25 mouse cellular contexts compared by ENCODE assay signal in genomic region chr17:34746531-34746930, GRCm38 (mm10). TPM values are rescaled to one million over a fixed set of nuclear protein-coding genes. Genes with fewer than 3 reads are reported as not detected.
"Had no signal": no experiment of that assay in that cellular context is flagged by ENCODE, and none has a peak within 500 bp of the region (broad histone marks: within the 10 kb centered on the region; RNA-seq: fewer than 3 reads in every experiment).

No protein-coding gene starts in this region.

- H3K9ac ChIP-seq: liver, embryonic 13.5 days; neural tube, embryonic 12.5 days; neural tube, embryonic 15.5 days; stomach, embryonic 15.5 days had no signal

- H3K36me3 ChIP-seq: liver, embryonic 13.5 days; neural tube, embryonic 12.5 days; neural tube, embryonic 15.5 days; stomach, embryonic 15.5 days had no signal

- H3K4me3 ChIP-seq: liver, embryonic 13.5 days; neural tube, embryonic 12.5 days; neural tube, embryonic 15.5 days; stomach, embryonic 15.5 days had no signal

- H3K4me2 ChIP-seq: liver, embryonic 13.5 days; midbrain, embryonic 11.5 days; neural tube, embryonic 12.5 days; neural tube, embryonic 15.5 days; stomach, embryonic 15.5 days had no signal

- H3K27ac ChIP-seq: liver, embryonic 13.5 days; neural tube, embryonic 12.5 days; neural tube, embryonic 15.5 days; stomach, embryonic 15.5 days had no signal

- H3K4me1 ChIP-seq: liver, embryonic 13.5 days; neural tube, embryonic 12.5 days; neural tube, embryonic 15.5 days; stomach, embryonic 15.5 days had no signal

- H3K27me3 ChIP-seq: liver, embryonic 13.5 days; neural tube, embryonic 12.5 days; neural tube, embryonic 15.5 days; stomach, embryonic 15.5 days had no signal

- DNase-seq: kidney, adult 18-20 months; kidney, adult 9 months; kidney, postnatal 14 days; kidney, postnatal 4 days; liver, embryonic 13.5 days; lung, adult 2 months; lung, postnatal 36 days; midbrain, embryonic 14.5 days; right cerebral cortex, adult 18-20 months; right cerebral cortex, postnatal 25 days; spleen, adult 18-20 months; thymus, postnatal 25 days had no signal

- H3K9me3 ChIP-seq: neural tube, embryonic 12.5 days; neural tube, embryonic 15.5 days; stomach, embryonic 15.5 days had no signal

RNA-seq across cellular contexts. Expression of gene C4b, which starts 2.8 kb away (rescaled TPM):
- total RNA-seq: megakaryocyte-erythroid progenitor cell, adult 5-6 weeks had no signal
- polyA plus RNA-seq: limb, embryonic 11.5 days; midbrain, embryonic 11.5 days; neural tube, embryonic 12.5 days had no signal

RNA-seq across cellular contexts. Expression of gene Cyp21a1, which starts 57.8 kb away (rescaled TPM):
- total RNA-seq: layer of hippocampus, postnatal 14 days; left cerebral cortex, postnatal 14 days; megakaryocyte progenitor cell, adult 5-6 weeks; megakaryocyte-erythroid progenitor cell, adult 5-6 weeks; midbrain, postnatal 0 days had no signal
- polyA plus RNA-seq: limb, embryonic 11.5 days; liver, adult 2 months; liver, embryonic 13.5 days; lung, embryonic 16.5 days; midbrain, embryonic 11.5 days; midbrain, embryonic 14.5 days; midbrain, postnatal 0 days; neural tube, embryonic 12.5 days; neural tube, embryonic 15.5 days; thymus, postnatal 0 days had no signal
